Mouse (Mus musculus) midbrain, embryonic 12.5 days (tissue): Measurements from ENCODE around the gene Nhsl1. TPM values are rescaled to one million over a fixed set of nuclear protein-coding genes. Genes with fewer than 3 reads are reported as not detected.

Source experiments
- ATAC-seq: fragments of 200-750 bp; cut with Nextera tagmentation; 2 replicates; pipeline ENCODE4 v1.8.0; 2017; ENCODE audit warnings: low read depth, moderate TSS enrichment, moderate library complexity; ENCODE audit not compliant: low FRiP score
- H3K27ac ChIP-seq: fragments of 300-500 bp; sonication (generic); replicated peaks from 2 replicates; pipeline ENCODE4 v1.5.1; 2016; ENCODE audit warnings: mild to moderate bottlenecking
- H3K27me3 ChIP-seq: fragments of 300-500 bp; sonication (generic); 2 replicates; pipeline ENCODE4 v1.6.1; 2016; ENCODE audit warnings: mild to moderate bottlenecking
- H3K36me3 ChIP-seq: fragments of 300-500 bp; sonication (generic); 2 replicates; pipeline ENCODE4 v1.6.1; 2016
- H3K4me1 ChIP-seq: fragments of 300-500 bp; sonication (generic); 2 replicates; pipeline ENCODE4 v1.6.1; 2016
- H3K4me2 ChIP-seq: fragments of 300-500 bp; sonication (generic); replicated peaks from 2 replicates; pipeline ENCODE4 v1.6.1; 2016; ENCODE audit warnings: mild to moderate bottlenecking, moderate library complexity
- H3K4me3 ChIP-seq: fragments of 300-500 bp; sonication (generic); 2 replicates; pipeline ENCODE4 v1.5.1; 2016; ENCODE audit warnings: mild to moderate bottlenecking
- H3K9ac ChIP-seq: fragments of 300-500 bp; sonication (generic); replicated peaks from 2 replicates; pipeline ENCODE4 v1.6.1; 2016; ENCODE audit warnings: mild to moderate bottlenecking, moderate library complexity
- H3K9me3 ChIP-seq: fragments of 300-500 bp; sonication (generic); 2 replicates; pipeline ENCODE4 v1.6.1; 2016; ENCODE audit warnings: mild to moderate bottlenecking
- WGBS: fragments of 180-500 bp; shearing (Covaris S2); methylation state at CpG from one replicate; pipeline ENCODE4 v1.1.7; 2016; 5-methylcytosine and 5-hydroxymethylcytosine counted together
- polyA plus RNA-seq: library from polyadenylated mRNA; unstranded; fragments of >200 nt; fragmentation: Nextera tagmentation; extraction: Ambion mirVana; gene quantifications from 2 replicates; pipeline ENCODE4 v1.2.1, GENCODE M21; 2016

Nhsl1 gene
- polyA plus RNA-seq = 14.0 and 16.5 TPM in 2 replicates

DNA sequence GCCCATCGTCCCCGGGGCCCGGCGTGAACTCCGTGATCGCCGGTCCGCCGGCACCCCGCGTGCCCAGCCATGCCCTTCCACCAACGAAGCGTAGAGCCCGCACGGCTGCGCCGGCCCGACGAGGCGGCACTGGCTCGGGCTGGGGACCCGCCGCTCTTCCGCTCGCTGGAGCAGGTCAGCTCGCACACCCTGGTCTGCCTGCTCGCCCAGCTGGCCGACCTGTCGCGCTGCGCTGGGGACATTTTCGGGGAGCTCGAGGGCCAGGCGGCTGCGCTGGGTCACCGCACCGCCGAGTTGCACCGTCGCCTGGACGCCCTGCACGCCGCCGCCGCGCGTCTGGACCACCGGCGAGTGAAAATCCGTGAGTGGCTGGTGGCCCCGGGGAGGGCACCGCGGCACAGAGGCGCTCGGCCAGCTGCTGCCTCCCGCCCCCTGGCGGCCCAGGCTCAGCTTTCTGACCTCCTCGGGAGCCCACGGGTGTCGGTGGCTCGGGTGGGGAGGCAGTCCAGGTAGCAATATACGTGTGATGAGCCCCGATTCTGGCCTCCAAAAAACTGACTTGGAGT lies at the start of gene Nhsl1:
TSS of gene Nhsl1 (plus strand) at position 70 of the 566 bp plus-strand sequence.
- ATAC-seq = peak; percentile 89
- peak within 1 kb of the TSS; percentile 70 for H3K4me3 ChIP-seq
- H3K9me3 ChIP-seq = no peaks in the 10 kb centered on the region
- peaks cover 35% of the 10 kb centered on the region for H3K27me3 ChIP-seq
- peaks cover 16% of the 10 kb centered on the region; the same call in 1 of the 2 replicates for H3K4me1 ChIP-seq
- H3K27ac ChIP-seq = peak within 1 kb of the TSS; percentile 49
- H3K9ac ChIP-seq = peak within 1 kb of the TSS; percentile 73
- WGBS = under 1% methylated on average over 62 of the region's 63 CpGs
- peak within 1 kb of the TSS; percentile 84 for H3K4me2 ChIP-seq
- no peaks in the 10 kb centered on the region for H3K36me3 ChIP-seq

GRCm38 (mm10) chr10:18276090-18276734 lies 42.6 kb upstream of the Nhsl1 start:
- no peaks in the 10 kb centered on the region for H3K9me3 ChIP-seq
- WGBS = 83% methylated on average over 4 of the region's 4 CpGs
- H3K9ac ChIP-seq = no peak overlapping the region
- no peak for ATAC-seq
- no peaks in the 10 kb centered on the region for H3K36me3 ChIP-seq
- H3K4me2 ChIP-seq = no peak overlapping the region
- no peaks in the 10 kb centered on the region for H3K27me3 ChIP-seq
- no peaks in the 10 kb centered on the region for H3K4me1 ChIP-seq
- no peak overlapping the region for H3K27ac ChIP-seq
- no peak overlapping the region for H3K4me3 ChIP-seq

- Histone ChIP-seq H3K9me3 (no peaks in the 10 kb centered on the region), H3K4me1 (no peaks in the 10 kb centered on the region), H3K9ac (no peak overlapping the region), H3K36me3 (no peaks in the 10 kb centered on the region), H3K4me2 (no peak overlapping the region), H3K27ac (no peak overlapping the region), H3K27me3 (no peaks in the 10 kb centered on the region), H3K4me3 (no peak overlapping the region)
- no peak for ATAC-seq
- WGBS = 82% methylated on average over 5 of the region's 5 CpGs
These were observed 34.8 kb upstream of the Nhsl1 start for GRCm38 (mm10) chr10:18283991-18284390.

- Histone ChIP-seq H3K4me2 (no peak overlapping the region), H3K27me3 (no peaks in the 10 kb centered on the region), H3K9ac (no peak overlapping the region), H3K9me3 (no peaks in the 10 kb centered on the region), H3K27ac (no peak overlapping the region), H3K36me3 (no peaks in the 10 kb centered on the region), H3K4me3 (no peak overlapping the region), H3K4me1 (no peaks in the 10 kb centered on the region)
- ATAC-seq = no peak
- 71% methylated on average over 1 of the region's 1 CpGs for WGBS
These were observed 29.3 kb upstream of the Nhsl1 start for GRCm38 (mm10) chr10:18289512-18289911.

GRCm38 (mm10) chr10:18305106-18305505 lies 13.7 kb upstream of the Nhsl1 start:
- WGBS = 82% methylated on average over 5 of the region's 5 CpGs
- no peak for ATAC-seq
- Histone ChIP-seq H3K4me3 (no peak overlapping the region), H3K9ac (no peak overlapping the region), H3K4me2 (no peak overlapping the region), H3K9me3 (no peaks in the 10 kb centered on the region), H3K36me3 (no peaks in the 10 kb centered on the region), H3K27ac (no peak overlapping the region), H3K27me3 (no peaks in the 10 kb centered on the region), H3K4me1 (no peaks in the 10 kb centered on the region)

GRCm38 (mm10) chr10:18315071-18315470 lies 3.7 kb upstream of the Nhsl1 start:
- no peak for ATAC-seq
- H3K4me1 ChIP-seq = peaks cover 13% of the 10 kb centered on the region; the same call in 1 of the 2 replicates
- 100% methylated on average over 1 of the region's 1 CpGs for whole genome bisulfite sequencing
- no peaks in the 10 kb centered on the region for H3K9me3 ChIP-seq
- H3K36me3 ChIP-seq = no peaks in the 10 kb centered on the region
- H3K4me2 ChIP-seq = no peak overlapping the region
- H3K9ac ChIP-seq = no peak overlapping the region
- no peak overlapping the region for H3K27ac ChIP-seq
- H3K27me3 ChIP-seq = peaks cover 26% of the 10 kb centered on the region
- no peak overlapping the region for H3K4me3 ChIP-seq

GRCm38 (mm10) chr10:18317521-18317920 lies 1.3 kb upstream of the Nhsl1 start:
- ATAC-seq = no peak
- no peak overlapping the region for H3K4me3 ChIP-seq
- 32% methylated on average over 10 of the region's 10 CpGs for WGBS
- no peaks in the 10 kb centered on the region for H3K9me3 ChIP-seq
- no peaks in the 10 kb centered on the region for H3K36me3 ChIP-seq
- H3K27ac ChIP-seq = no peak overlapping the region
- H3K9ac ChIP-seq = no peak overlapping the region
- H3K4me1 ChIP-seq = peaks cover 13% of the 10 kb centered on the region; the same call in 1 of the 2 replicates
- H3K27me3 ChIP-seq = peaks cover 35% of the 10 kb centered on the region
- H3K4me2 ChIP-seq = 0 out of 2 replicates have a peak overlapping the region, but pooled peaks have one; percentile 84

GRCm38 (mm10) chr10:18317961-18318915 lies 547 bp upstream of the Nhsl1 start:
- Histone ChIP-seq H3K36me3 (no peaks in the 10 kb centered on the region), H3K4me1 (peaks cover 13% of the 10 kb centered on the region; the same call in 1 of the 2 replicates), H3K4me3 (peak overlapping the region; percentile 70), H3K27ac (peak overlapping the region; percentile 49), H3K9me3 (no peaks in the 10 kb centered on the region), H3K4me2 (peak overlapping the region; percentile 84), H3K27me3 (peaks cover 35% of the 10 kb centered on the region), H3K9ac (peak overlapping the region; percentile 73)
- WGBS = 2% methylated on average over 72 of the region's 89 CpGs
- ATAC-seq = peak; percentile 83

DNA sequence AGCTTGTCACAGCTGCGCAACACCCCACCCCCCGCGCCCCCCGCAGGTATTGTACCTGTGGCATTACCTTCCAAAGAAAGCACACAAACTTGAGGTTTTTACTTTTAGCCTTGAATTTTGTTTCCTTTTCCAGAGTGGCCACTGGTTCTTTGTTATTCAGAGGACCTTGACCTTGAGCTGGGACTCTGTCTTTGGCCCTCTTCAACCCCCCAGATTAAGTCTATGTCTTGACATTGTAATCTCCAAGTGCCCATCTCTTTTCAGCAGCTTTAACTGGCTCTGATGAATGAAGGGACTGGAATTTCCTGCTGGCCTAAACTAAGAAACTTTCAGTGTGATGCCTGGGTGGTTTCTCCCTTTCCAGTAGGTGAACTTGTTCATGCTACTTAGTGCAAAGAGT lies 906 bp downstream of the Nhsl1 start:
- H3K27ac ChIP-seq = no peak overlapping the region
- no peaks in the 10 kb centered on the region for H3K9me3 ChIP-seq
- peaks cover 16% of the 10 kb centered on the region; the same call in 1 of the 2 replicates for H3K4me1 ChIP-seq
- H3K4me3 ChIP-seq = peak overlapping the region; percentile 70
- H3K4me2 ChIP-seq = peak overlapping the region; percentile 84
- peaks cover 35% of the 10 kb centered on the region for H3K27me3 ChIP-seq
- 21% methylated on average over 4 of the region's 4 CpGs for WGBS
- no peaks in the 10 kb centered on the region for H3K36me3 ChIP-seq
- no peak for ATAC-seq
- no peak overlapping the region for H3K9ac ChIP-seq

DNA sequence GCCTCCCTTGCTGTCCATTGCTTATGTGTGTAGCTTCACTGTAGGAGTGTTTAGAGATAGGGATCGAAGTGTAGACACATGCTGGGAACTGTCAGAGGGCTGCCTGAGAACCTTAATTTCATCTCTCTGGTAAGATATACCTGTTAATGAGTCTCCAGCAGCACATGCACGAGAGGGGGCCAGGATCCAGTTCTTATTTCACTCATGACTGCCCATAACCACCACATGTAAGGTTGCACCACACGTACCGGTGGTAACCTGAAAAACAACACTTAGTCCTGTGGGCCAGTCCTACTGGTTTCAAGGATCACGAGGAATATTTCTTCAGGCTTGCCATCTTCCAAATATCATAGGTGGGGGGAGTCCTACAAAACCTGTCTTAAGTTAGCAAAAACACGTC lies 3.1 kb downstream of the Nhsl1 start:
- Histone ChIP-seq H3K4me2 (no peak overlapping the region), H3K9me3 (no peaks in the 10 kb centered on the region), H3K9ac (no peak overlapping the region), H3K4me3 (no peak overlapping the region), H3K4me1 (peaks cover 16% of the 10 kb centered on the region; the same call in 1 of the 2 replicates), H3K27me3 (peaks cover 35% of the 10 kb centered on the region), H3K27ac (no peak overlapping the region), H3K36me3 (no peaks in the 10 kb centered on the region)
- ATAC-seq = no peak
- 92% methylated on average over 6 of the region's 6 CpGs for WGBS

DNA sequence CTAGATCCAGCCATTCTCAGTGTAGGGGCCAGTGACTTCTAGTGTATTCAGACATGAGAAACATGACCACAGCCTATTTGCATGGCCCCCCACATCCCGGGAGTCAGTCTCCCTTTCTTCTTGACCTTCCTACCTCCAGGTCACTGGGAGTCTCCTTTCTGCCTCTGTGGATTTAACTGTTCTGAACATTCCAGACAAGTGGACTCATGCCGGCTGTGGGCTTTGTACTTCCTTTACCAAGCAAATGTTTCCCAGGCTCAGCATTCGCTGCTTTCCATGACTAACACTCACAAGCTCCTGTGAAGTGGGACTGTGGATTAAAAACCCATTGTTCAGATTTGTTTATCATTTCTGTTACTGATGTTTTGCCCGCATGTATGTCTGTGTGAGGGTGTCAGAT lies 4.9 kb downstream of the Nhsl1 start:
- H3K4me3 ChIP-seq = no peak overlapping the region
- H3K4me1 ChIP-seq = peaks cover 15% of the 10 kb centered on the region
- no peak for ATAC-seq
- WGBS = 25% methylated on average over 4 of the region's 4 CpGs
- no peak overlapping the region for H3K4me2 ChIP-seq
- H3K9me3 ChIP-seq = no peaks in the 10 kb centered on the region
- H3K36me3 ChIP-seq = no peaks in the 10 kb centered on the region
- H3K9ac ChIP-seq = no peak overlapping the region
- H3K27me3 ChIP-seq = peaks cover 26% of the 10 kb centered on the region
- no peak overlapping the region for H3K27ac ChIP-seq
